22 mouse cellular contexts compared by ENCODE assay signal in the genomic region with DNA sequence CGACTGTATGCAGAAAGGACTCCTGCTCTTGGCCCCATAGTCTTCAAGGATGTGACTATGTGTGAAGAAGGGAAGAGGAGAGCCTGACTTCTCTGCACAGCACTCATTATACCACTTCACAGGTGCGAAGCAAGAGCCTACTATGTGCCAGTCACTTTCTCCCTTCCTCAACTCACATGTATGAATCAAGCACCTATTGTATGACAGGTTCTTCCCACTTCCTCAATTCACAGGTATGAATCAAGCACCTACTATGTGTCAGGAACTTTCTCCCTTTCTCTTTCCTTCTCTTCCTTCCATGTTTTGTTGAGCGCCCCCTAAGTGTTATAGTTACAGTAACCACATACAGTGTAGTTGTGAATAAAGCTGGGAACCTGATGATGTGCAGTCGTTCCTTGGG. TPM values are rescaled to one million over a fixed set of nuclear protein-coding genes. Genes with fewer than 3 reads are reported as not detected.
DNase-seq lines count a peak whose midpoint lies in the region; TF ChIP-seq lines count a peak whose summit lies in the region.
"Had no signal": no experiment of that assay in that cellular context is flagged by ENCODE, and none has a peak within 500 bp of the region (broad histone marks: within the 10 kb centered on the region; RNA-seq: fewer than 3 reads in every experiment).

No protein-coding gene starts in this region.

- H3K9me3 ChIP-seq in CH12.LX (replicated peaks; ENCODE audit: low read length) (no peaks in the 10 kb centered on the region), MEL (replicated peaks; ENCODE audit: insufficient read depth, low read length) (no peaks in the 10 kb centered on the region)
- H3K9me3 ChIP-seq: embryonic facial prominence, embryonic 10.5 days; embryonic facial prominence, embryonic 12.5 days; forebrain, embryonic 13.5 days; forebrain, embryonic 15.5 days; G1E had no signal

- no peak overlapping the region for H3K4me3 ChIP-seq in left cerebral cortex, adult 2 months
- H3K4me3 ChIP-seq in CH12.LX (replicated peaks in 1 of 3; ENCODE audit: low read depth in 2 of 3, low read length in 2 of 3, poor library complexity in 1 of 3) = no peak overlapping the region
- H3K4me3 ChIP-seq in MEL (ENCODE audit: control insufficient read depth in 1 of 2, insufficient read depth in 1 of 2, low read depth in 2 of 2, low read length in 2 of 2) = no peak overlapping the region
- H3K4me3 ChIP-seq: embryonic facial prominence, embryonic 10.5 days; embryonic facial prominence, embryonic 12.5 days; forebrain, embryonic 13.5 days; forebrain, embryonic 15.5 days had no signal

- no peaks in the 10 kb centered on the region for H3K27me3 ChIP-seq in CH12.LX (replicated peaks)
- no peaks in the 10 kb centered on the region; a peak in 1 of 4 replicates for H3K27me3 ChIP-seq in MEL (ENCODE audit: control insufficient read depth in 1 of 2, insufficient read depth in 2 of 2, low read length in 2 of 2)
- H3K27me3 ChIP-seq: embryonic facial prominence, embryonic 12.5 days; forebrain, embryonic 13.5 days; forebrain, embryonic 15.5 days had no signal

- in situ Hi-C loops in CH12.LX (cut with MboI; ENCODE audit: low pct_ligation_motif_present, low pct_unique_long_range_greater_than_20kb, low sequenced_read_pairs) = no loop called here

- TF ChIP-seq POLR2A in CH12.LX (IDR thresholded peaks at IDR 0.05; ENCODE audit: low read depth, low read length) = no peak
- TF ChIP-seq POLR2A in MEL (IDR thresholded peaks at IDR 0.05; ENCODE audit: control insufficient read depth in 1 of 2, insufficient read depth in 1 of 2, low read depth in 1 of 2, low read length in 2 of 2, poor library complexity in 1 of 2) = no peak

- TF ChIP-seq CTCF in left cerebral cortex, adult 2 months (IDR thresholded peaks at IDR 0.05) = no peak
- TF ChIP-seq CTCF in CH12.LX (conservative IDR thresholded peaks at IDR 0.05 in 1 of 2, IDR thresholded peaks at IDR 0.05 in 1 of 2; ENCODE audit: low read depth in 2 of 2, low read length in 2 of 2) (no peak), MEL (IDR thresholded peaks at IDR 0.05 in 2 of 3, conservative IDR thresholded peaks at IDR 0.05 in 1 of 3; ENCODE audit: control insufficient read depth in 1 of 3, insufficient read depth in 1 of 3, low read depth in 2 of 3, low read length in 3 of 3, poor library complexity in 1 of 3, severe bottlenecking in 1 of 3) (no peak)

- H3K4me1 ChIP-seq in CH12.LX (ENCODE audit: control insufficient read depth in 1 of 2, insufficient read depth in 2 of 2) (no peaks in the 10 kb centered on the region), MEL (ENCODE audit: control insufficient read depth in 1 of 2, insufficient read depth in 2 of 2, low read length in 2 of 2) (peaks cover 0 to 3% of the 10 kb centered on the region in 2 experiments; a peak in 2 of 4 replicates)
- H3K4me1 ChIP-seq: embryonic facial prominence, embryonic 10.5 days; forebrain, embryonic 13.5 days; forebrain, embryonic 15.5 days had no signal

- TF ChIP-seq EP300 in CH12.LX (IDR thresholded peaks at IDR 0.05; ENCODE audit: low read length) (no peak), MEL (IDR thresholded peaks at IDR 0.05; ENCODE audit: low read depth in 1 of 2, low read length in 2 of 2) (no peak)

- intact Hi-C loops in left cerebral cortex, adult 2 months (cut with DNase I) = no loop called here
- intact Hi-C loops in left cerebral cortex, postnatal 25 days (cut with DNase I) = no loop called here

- no peak for TF ChIP-seq RAD21 in CH12.LX (IDR thresholded peaks at IDR 0.05; ENCODE audit: low read depth, low read length)
- no peak for TF ChIP-seq RAD21 in MEL (IDR thresholded peaks at IDR 0.05; ENCODE audit: low read depth, low read length)

- no peak for DNase-seq in left cerebral cortex, adult 2 months (ENCODE audit: extremely low spot score in 1 of 2, low spot score in 2 of 2)
- DNase-seq in left cerebral cortex, postnatal 25 days (ENCODE audit: low spot score in 2 of 2) = no peak
- DNase-seq in CH12.LX (ENCODE audit: extremely low read depth) = no peak
- DNase-seq in MEL (ENCODE audit: low read depth, low spot score) = no peak
- DNase-seq in spleen, adult 12 weeks (ENCODE audit: low spot score) = no peak
- DNase-seq: adrenal gland, adult 2 months; adrenal gland, postnatal 10 days; adrenal gland, postnatal 25 days; cerebellum, adult 11 months; cerebellum, adult 18-20 months; cerebellum, adult 8-10 months; cerebellum, postnatal 25 days had no signal

- H3K9ac ChIP-seq in CH12.LX (ENCODE audit: insufficient read depth, low read depth) = no peak overlapping the region
- H3K9ac ChIP-seq in MEL (ENCODE audit: control insufficient read depth, low read depth, low read length, poor library complexity, severe bottlenecking) = no peak overlapping the region
- H3K9ac ChIP-seq: embryonic facial prominence, embryonic 12.5 days; forebrain, embryonic 13.5 days; forebrain, embryonic 15.5 days; forebrain, postnatal 0 days had no signal

- peak overlapping the region; percentile 5; the same call in 1 of the 2 replicates for H3K27ac ChIP-seq in left cerebral cortex, adult 2 months
- H3K27ac ChIP-seq in CH12.LX (ENCODE audit: insufficient read depth, low read depth) (no peak overlapping the region), MEL (ENCODE audit: control insufficient read depth, low read depth, low read length) (no peak overlapping the region)
- H3K27ac ChIP-seq: embryonic facial prominence, embryonic 10.5 days; embryonic facial prominence, embryonic 12.5 days; forebrain, embryonic 13.5 days; forebrain, embryonic 15.5 days had no signal

- H3K79me2 ChIP-seq in CH12.LX (replicated peaks; ENCODE audit: control insufficient read depth, extremely low read depth, insufficient read depth, poor library complexity, severe bottlenecking) = no peaks in the 10 kb centered on the region
- no peaks in the 10 kb centered on the region for H3K79me2 ChIP-seq in MEL (ENCODE audit: control insufficient read depth, insufficient read depth, low read length, poor library complexity)

- H3K36me3 ChIP-seq in CH12.LX (replicated peaks in 1 of 2; ENCODE audit: control insufficient read depth in 1 of 2, insufficient read depth in 1 of 2, low read length in 1 of 2) (no peaks in the 10 kb centered on the region), MEL (ENCODE audit: control insufficient read depth in 1 of 2, insufficient read depth in 2 of 2, low read length in 2 of 2) (no peaks in the 10 kb centered on the region)
- H3K36me3 ChIP-seq: embryonic facial prominence, embryonic 10.5 days; embryonic facial prominence, embryonic 12.5 days; forebrain, embryonic 15.5 days; G1E had no signal

- dilution Hi-C loops in CH12.LX (cut with MboI; ENCODE audit: extremely low pct_ligation_motif_present, extremely low pct_unique_long_range_greater_than_20kb, low sequenced_read_pairs) = no loop called here

- H3K4me2 ChIP-seq in CH12.LX (ENCODE audit: insufficient read depth, low read depth, poor library complexity, severe bottlenecking) = no peak overlapping the region
- H3K4me2 ChIP-seq: embryonic facial prominence, embryonic 12.5 days; forebrain, embryonic 13.5 days; forebrain, embryonic 15.5 days had no signal

TF ChIP-seq in CH12.LX, 34 proteins besides CTCF, POLR2A, EP300 and RAD21:
- TF ChIP-seq CHD2 (IDR thresholded peaks at IDR 0.05; ENCODE audit: low read length) = no peak
- peak; percentile 87 for TF ChIP-seq ZKSCAN1 (IDR thresholded peaks at IDR 0.05; ENCODE audit: borderline replicate concordance, low read depth, low read length)

TF ChIP-seq in MEL, 35 proteins besides CTCF, POLR2A, EP300 and RAD21:
- TF ChIP-seq ZKSCAN1 (IDR thresholded peaks at IDR 0.05; ENCODE audit: low read depth, low read length) = peak; percentile 85
- TF ChIP-seq E2F4 (IDR thresholded peaks at IDR 0.05; ENCODE audit: borderline replicate concordance, low read depth, low read length) = no peak

RNA-seq across cellular contexts. Expression of a gene that starts 8.2 kb away (rescaled TPM):
- total RNA-seq in left cerebral cortex, adult 2 months (2021) = not detected
- not detected for total RNA-seq in left cerebral cortex, postnatal 25 days (2021)
- total RNA-seq in CH12.LX (2012; rRNA removed) (not detected in 2 replicates), CH12.LX (2014; rRNA removed) (not detected in 2 replicates), MEL (2012; rRNA removed) (not detected in 2 replicates)
- polyA plus RNA-seq in CH12.LX (2012; ENCODE audit: insufficient read length, low read depth) (not detected in 2 replicates), MEL (2012; ENCODE audit: insufficient read depth in 1 of 2, insufficient read length in 2 of 2, low read depth in 1 of 2, low replicate concordance in 2 of 2, missing spikeins in 1 of 2) (not detected)
- total RNA-seq: adrenal gland, adult 2 months; adrenal gland, postnatal 10 days; adrenal gland, postnatal 25 days; adrenal gland, postnatal 4 days; forebrain, postnatal 0 days; G1E had no signal
- polyA plus RNA-seq: adrenal gland, adult 2 months; C2C12; cortical plate, adult 2 months; embryonic facial prominence, embryonic 10.5 days; forebrain, embryonic 11.5 days; forebrain, embryonic 13.5 days; forebrain, embryonic 15.5 days; forebrain, postnatal 0 days; G1E had no signal
